19 mouse cellular contexts compared by ENCODE assay signal in the genomic region with DNA sequence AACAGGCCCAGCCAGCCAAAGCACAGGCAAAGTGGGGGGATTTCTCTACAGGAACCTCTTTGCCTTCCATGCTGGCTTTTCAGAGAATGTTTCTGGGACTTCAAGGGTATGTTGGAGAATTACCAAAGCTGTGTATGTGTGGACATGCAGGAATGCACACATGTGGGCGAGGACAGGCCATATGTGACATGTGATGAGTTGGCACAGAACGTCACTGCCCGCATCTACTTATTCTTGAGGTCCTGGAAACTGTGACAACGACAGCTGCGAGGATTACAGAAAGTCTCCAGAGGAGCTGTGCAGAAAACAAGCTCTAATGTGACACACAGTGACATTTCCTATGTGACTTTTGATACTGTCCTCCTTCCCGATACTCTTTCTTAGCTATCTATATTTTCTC. TPM values are rescaled to one million over a fixed set of nuclear protein-coding genes. Genes with fewer than 3 reads are reported as not detected.
A peak's percentile ranks its signal among the peaks of the same experiment; 100 is the strongest.
DNase-seq lines count a peak whose midpoint lies in the region; ATAC-seq lines count a peak whose summit lies in the region.
"Had no signal": no experiment of that assay in that cellular context is flagged by ENCODE, and none has a peak within 500 bp of the region (broad histone marks: within the 10 kb centered on the region; RNA-seq: fewer than 3 reads in every experiment).

No protein-coding gene starts in this region.

- no peak overlapping the region for H3K4me3 ChIP-seq in hindbrain, embryonic 10.5 days
- H3K4me3 ChIP-seq in hindbrain, embryonic 16.5 days (ENCODE audit: low read length): no peak overlapping the region
- H3K4me3 ChIP-seq in heart, embryonic 15.5 days: no peak overlapping the region
- no peak overlapping the region for H3K4me3 ChIP-seq in intestine, embryonic 15.5 days (replicated peaks)
- no peak overlapping the region for H3K4me3 ChIP-seq in stomach, embryonic 15.5 days (replicated peaks)
- H3K4me3 ChIP-seq: lung, embryonic 15.5 days; neural tube, embryonic 13.5 days had no signal

- no peak for DNase-seq in hindbrain, embryonic 10.5 days (ENCODE audit: low spot score)
- no peak for DNase-seq in gastrocnemius, postnatal 25 days
- DNase-seq in layer of hippocampus, adult 11-12 months (ENCODE audit: low spot score): no peak
- DNase-seq: thymus, postnatal 14 days had no signal

- WGBS in hindbrain, embryonic 10.5 days: 87% methylated on average over 6 of the region's 6 CpGs
- 63% methylated on average over 6 of the region's 6 CpGs for WGBS in hindbrain, embryonic 16.5 days
- 33% methylated on average over 6 of the region's 6 CpGs for WGBS in heart, embryonic 15.5 days
- 77% methylated on average over 6 of the region's 6 CpGs for WGBS in intestine, embryonic 15.5 days
- WGBS in stomach, embryonic 15.5 days: 75% methylated on average over 6 of the region's 6 CpGs

- 0 out of 2 replicates have a peak overlapping the region, but pooled peaks have one; percentile 6 for H3K27ac ChIP-seq in hindbrain, embryonic 10.5 days
- H3K27ac ChIP-seq in hindbrain, embryonic 16.5 days (ENCODE audit: low read depth, low read length): no peak overlapping the region
- H3K27ac ChIP-seq in heart, embryonic 15.5 days: peak overlapping the region; percentile 70
- H3K27ac ChIP-seq in intestine, embryonic 15.5 days: 0 out of 2 replicates have a peak overlapping the region, but pooled peaks have one; percentile 56
- peak overlapping the region; percentile 50; the same call in 1 of the 2 replicates for H3K27ac ChIP-seq in stomach, embryonic 15.5 days
- H3K27ac ChIP-seq: forebrain, embryonic 10.5 days; kidney, postnatal 0 days; lung, embryonic 15.5 days; neural tube, embryonic 13.5 days had no signal

- H3K9ac ChIP-seq in hindbrain, embryonic 16.5 days (ENCODE audit: low read depth, low read length): no peak overlapping the region
- no peak overlapping the region for H3K9ac ChIP-seq in heart, embryonic 15.5 days
- H3K9ac ChIP-seq in intestine, embryonic 15.5 days: no peak overlapping the region
- no peak overlapping the region for H3K9ac ChIP-seq in stomach, embryonic 15.5 days
- H3K9ac ChIP-seq: lung, embryonic 15.5 days; neural tube, embryonic 13.5 days had no signal

- no peaks in the 10 kb centered on the region for H3K27me3 ChIP-seq in hindbrain, embryonic 10.5 days (ENCODE audit: insufficient read depth, poor library complexity, severe bottlenecking)
- H3K27me3 ChIP-seq in hindbrain, embryonic 16.5 days (replicated peaks; ENCODE audit: control insufficient read depth, insufficient read depth, low read length): no peaks in the 10 kb centered on the region
- H3K27me3 ChIP-seq in heart, embryonic 15.5 days: no peaks in the 10 kb centered on the region
- H3K27me3 ChIP-seq in intestine, embryonic 15.5 days (replicated peaks): no peaks in the 10 kb centered on the region
- H3K27me3 ChIP-seq in stomach, embryonic 15.5 days (replicated peaks): no peaks in the 10 kb centered on the region
- H3K27me3 ChIP-seq: lung, embryonic 15.5 days; neural tube, embryonic 13.5 days had no signal

- no peak for ATAC-seq in hindbrain, embryonic 16.5 days
- peak; percentile 54 for ATAC-seq in heart, embryonic 15.5 days (replicated peaks; ENCODE audit: insufficient number of reproducible peaks, insufficient read depth, low FRiP score, low read depth)
- no peak for ATAC-seq in intestine, embryonic 15.5 days
- no peak for ATAC-seq in stomach, embryonic 15.5 days (ENCODE audit: insufficient read depth, low FRiP score, low read depth)

- H3K4me2 ChIP-seq in hindbrain, embryonic 16.5 days (ENCODE audit: low read length): no peak overlapping the region
- peak overlapping the region; percentile 29; the same call in 1 of the 2 replicates for H3K4me2 ChIP-seq in heart, embryonic 15.5 days
- H3K4me2 ChIP-seq in intestine, embryonic 15.5 days (replicated peaks): no peak overlapping the region
- no peak overlapping the region for H3K4me2 ChIP-seq in stomach, embryonic 15.5 days
- H3K4me2 ChIP-seq: liver, embryonic 11.5 days; neural tube, embryonic 13.5 days had no signal

- no peaks in the 10 kb centered on the region for H3K9me3 ChIP-seq in hindbrain, embryonic 10.5 days
- H3K9me3 ChIP-seq in hindbrain, embryonic 16.5 days (ENCODE audit: control insufficient read depth, low read length): no peaks in the 10 kb centered on the region
- H3K9me3 ChIP-seq in heart, embryonic 15.5 days (replicated peaks): no peaks in the 10 kb centered on the region
- no peaks in the 10 kb centered on the region for H3K9me3 ChIP-seq in intestine, embryonic 15.5 days
- no peaks in the 10 kb centered on the region for H3K9me3 ChIP-seq in stomach, embryonic 15.5 days
- H3K9me3 ChIP-seq: forebrain, embryonic 10.5 days; lung, embryonic 15.5 days; neural tube, embryonic 13.5 days had no signal

- H3K36me3 ChIP-seq in hindbrain, embryonic 10.5 days: no peaks in the 10 kb centered on the region
- H3K36me3 ChIP-seq in hindbrain, embryonic 16.5 days (ENCODE audit: control insufficient read depth, insufficient read depth, low read length): no peaks in the 10 kb centered on the region
- H3K36me3 ChIP-seq in heart, embryonic 15.5 days: no peaks in the 10 kb centered on the region
- no peaks in the 10 kb centered on the region for H3K36me3 ChIP-seq in intestine, embryonic 15.5 days
- no peaks in the 10 kb centered on the region for H3K36me3 ChIP-seq in stomach, embryonic 15.5 days
- H3K36me3 ChIP-seq: forebrain, embryonic 10.5 days; lung, embryonic 15.5 days; neural tube, embryonic 13.5 days had no signal

- peaks cover 15% of the 10 kb centered on the region; the same call in 1 of the 2 replicates for H3K4me1 ChIP-seq in hindbrain, embryonic 10.5 days (replicated peaks)
- H3K4me1 ChIP-seq in hindbrain, embryonic 16.5 days (ENCODE audit: control insufficient read depth, insufficient read depth, low read depth, low read length): no peaks in the 10 kb centered on the region
- H3K4me1 ChIP-seq in heart, embryonic 15.5 days (replicated peaks): peaks cover 19% of the 10 kb centered on the region
- H3K4me1 ChIP-seq in intestine, embryonic 15.5 days (replicated peaks): peaks cover 26% of the 10 kb centered on the region
- peaks cover 9% of the 10 kb centered on the region; the same call in 1 of the 2 replicates for H3K4me1 ChIP-seq in stomach, embryonic 15.5 days

RNA-seq across cellular contexts. Expression of gene Nr2e3, which starts 4.8 kb away (rescaled TPM):
- polyA plus RNA-seq in hindbrain, embryonic 10.5 days (2016; fragmentation: Nextera tagmentation; extraction: Ambion mirVana): not detected in 2 replicates
- polyA plus RNA-seq in hindbrain, embryonic 16.5 days (2015; fragmentation: Nextera tagmentation; extraction: Ambion mirVana): not detected in 2 replicates
- 0.09 TPM in 1 of 2 replicates, not detected in the other for polyA plus RNA-seq in heart, embryonic 15.5 days (2015; fragmentation: Nextera tagmentation; extraction: Ambion mirVana)
- 8.0 and 9.0 TPM in 2 replicates for polyA plus RNA-seq in intestine, embryonic 15.5 days (2015; fragmentation: Nextera tagmentation; extraction: Ambion mirVana)
- 1.5 and 2.0 TPM in 2 replicates for polyA plus RNA-seq in stomach, embryonic 15.5 days (2015; fragmentation: Nextera tagmentation; extraction: Ambion mirVana)
- total RNA-seq in gastrocnemius, postnatal 25 days (2021): not detected
- total RNA-seq: adrenal gland, postnatal 4 days; heart, postnatal 14 days; layer of hippocampus, adult 8-10 months; left cerebral cortex, adult 8-10 months; megakaryocyte, adult 5-6 weeks; midbrain, postnatal 0 days had no signal
- polyA plus RNA-seq: forebrain, embryonic 10.5 days; kidney, postnatal 0 days; lung, embryonic 15.5 days; midbrain, postnatal 0 days had no signal
